Mouse (Mus musculus): ENCODE results near the gene Mrpl43. TPM values are rescaled to one million over a fixed set of nuclear protein-coding genes. Genes with fewer than 3 reads are reported as not detected.
"Not testable (repeated sequence)": the region's sequence is repeated elsewhere in the genome, so short reads cannot be mapped to it uniquely, and the experiment has no call there.

The Mrpl43 gene
- polyA plus RNA-seq, 1 experiment from 2014 or later = 29.1 TPM

DNA sequence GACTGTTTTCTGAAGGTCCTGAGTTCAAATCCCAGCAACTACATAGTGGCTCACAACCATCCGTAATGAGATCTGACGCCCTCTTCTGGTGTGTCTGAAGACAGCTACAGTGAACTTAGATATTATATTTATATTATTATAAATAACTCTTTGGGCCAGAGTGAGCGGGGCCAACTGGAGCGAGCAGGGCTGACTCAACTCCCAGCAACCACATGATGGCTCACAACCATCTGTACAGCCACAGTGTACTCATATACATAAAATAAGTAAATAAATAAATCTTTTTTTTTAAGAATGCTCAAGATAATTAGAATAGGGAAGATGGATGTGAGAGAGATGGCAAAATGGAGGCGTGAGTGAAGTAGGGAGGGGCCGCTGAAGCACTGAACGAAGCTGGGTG lies 32.0 kb upstream of the Mrpl43 start:
- not testable (repeated sequence) for H3K36me3 ChIP-seq (ENCODE audit: inconsistent target); H3K27ac ChIP-seq; H3K4me3 ChIP-seq (ENCODE audit: inconsistent target); H3K79me2 ChIP-seq (ENCODE audit: inconsistent target)
- 89% methylated on average over 7 of the region's 7 CpGs for WGBS (ENCODE audit: missing documents)

DNA sequence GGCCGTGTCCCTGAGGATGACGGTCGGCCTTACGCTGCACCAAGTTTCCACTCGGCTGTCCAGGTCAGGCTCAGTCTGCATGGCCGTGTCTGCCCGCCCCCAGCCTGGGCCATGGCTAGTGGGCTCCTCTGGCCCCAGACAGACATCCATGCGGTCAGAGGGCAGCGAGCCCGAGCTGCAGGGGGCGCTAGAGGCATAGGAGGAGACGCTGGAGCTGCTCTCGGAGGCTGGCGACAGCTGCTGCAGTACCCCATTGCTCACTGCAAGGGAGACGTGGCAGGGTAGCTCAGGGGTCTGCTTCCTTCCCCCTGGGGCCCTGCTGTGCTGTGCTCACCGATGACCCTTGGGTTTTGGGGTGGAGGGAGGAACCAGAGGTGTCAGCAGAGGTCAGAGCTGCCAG lies 30.6 kb upstream of the Mrpl43 start:
- no peak overlapping the region for H3K4me3 ChIP-seq (ENCODE audit: inconsistent target)
- H3K79me2 ChIP-seq (ENCODE audit: inconsistent target) = no peaks in the 10 kb centered on the region
- H3K27ac ChIP-seq = no peak overlapping the region
- WGBS (ENCODE audit: missing documents) = 51% methylated on average over 16 of the region's 16 CpGs
- no peaks in the 10 kb centered on the region for H3K36me3 ChIP-seq (ENCODE audit: inconsistent target)

DNA sequence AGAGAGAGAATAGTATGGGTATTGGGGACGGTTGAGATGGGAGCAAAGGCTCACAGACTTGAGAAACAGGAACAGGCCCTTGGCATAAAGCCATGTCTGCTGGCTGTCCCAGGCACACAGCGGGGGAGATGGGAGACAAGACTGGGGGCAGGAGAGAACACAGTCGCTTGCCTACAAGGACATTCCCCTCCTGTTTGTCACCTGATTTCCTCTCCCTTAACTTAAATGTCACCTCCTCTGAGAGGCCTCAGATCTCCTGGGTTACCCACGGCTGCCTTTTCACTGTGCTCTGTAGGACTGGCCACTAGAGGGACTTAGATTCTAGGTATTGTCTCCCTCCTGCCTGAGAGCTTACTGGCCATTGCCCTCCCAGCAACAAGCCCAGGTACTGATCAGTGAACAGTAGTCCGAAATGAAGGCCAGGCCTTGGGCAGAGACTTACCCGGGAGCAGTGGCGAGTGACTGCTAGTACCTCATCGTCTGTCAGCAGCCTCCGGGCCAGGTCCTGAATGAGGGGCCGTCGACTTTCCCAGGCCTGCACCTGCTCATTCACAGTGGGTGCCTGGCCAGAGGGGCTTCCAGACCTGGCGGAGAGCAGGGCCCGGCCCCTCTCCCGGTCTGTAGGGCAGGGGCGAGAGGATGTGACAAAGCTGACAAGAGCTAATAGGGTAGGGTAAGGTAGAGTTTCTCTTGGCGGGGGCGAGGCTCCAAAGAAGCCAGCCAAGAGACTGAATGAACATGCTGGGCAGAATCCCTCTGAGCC lies 26.5 kb upstream of the Mrpl43 start:
- Histone ChIP-seq H3K79me2 (ENCODE audit: inconsistent target) (no peaks in the 10 kb centered on the region), H3K36me3 (ENCODE audit: inconsistent target) (no peaks in the 10 kb centered on the region), H3K4me3 (ENCODE audit: inconsistent target) (no peak overlapping the region), H3K27ac (no peak overlapping the region)
- WGBS (ENCODE audit: missing documents) = 54% methylated on average over 17 of the region's 17 CpGs

DNA sequence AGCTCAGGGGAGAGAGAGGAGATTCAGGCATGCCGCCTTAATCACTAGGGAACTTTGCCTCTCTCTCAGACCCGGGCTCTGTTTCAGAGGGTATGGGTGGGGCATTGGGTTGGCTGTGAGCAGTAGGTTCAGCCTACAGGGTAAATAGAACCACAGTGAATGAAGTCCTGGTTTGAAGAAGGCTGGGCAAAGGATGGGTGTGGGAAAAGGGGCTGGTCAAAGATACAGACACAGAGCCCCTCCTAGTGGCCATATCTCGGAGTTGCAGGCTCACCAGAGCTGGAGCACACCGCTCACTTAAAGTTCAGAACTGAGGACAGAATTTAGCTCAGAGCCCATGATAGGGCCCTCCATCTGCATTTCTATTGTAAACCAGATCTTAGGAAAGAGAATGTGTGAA lies 25.5 kb upstream of the Mrpl43 start:
- H3K27ac ChIP-seq = no peak overlapping the region
- WGBS (ENCODE audit: missing documents) = 27% methylated on average over 4 of the region's 4 CpGs
- no peaks in the 10 kb centered on the region for H3K79me2 ChIP-seq (ENCODE audit: inconsistent target)
- no peak overlapping the region for H3K4me3 ChIP-seq (ENCODE audit: inconsistent target)
- no peaks in the 10 kb centered on the region for H3K36me3 ChIP-seq (ENCODE audit: inconsistent target)

DNA sequence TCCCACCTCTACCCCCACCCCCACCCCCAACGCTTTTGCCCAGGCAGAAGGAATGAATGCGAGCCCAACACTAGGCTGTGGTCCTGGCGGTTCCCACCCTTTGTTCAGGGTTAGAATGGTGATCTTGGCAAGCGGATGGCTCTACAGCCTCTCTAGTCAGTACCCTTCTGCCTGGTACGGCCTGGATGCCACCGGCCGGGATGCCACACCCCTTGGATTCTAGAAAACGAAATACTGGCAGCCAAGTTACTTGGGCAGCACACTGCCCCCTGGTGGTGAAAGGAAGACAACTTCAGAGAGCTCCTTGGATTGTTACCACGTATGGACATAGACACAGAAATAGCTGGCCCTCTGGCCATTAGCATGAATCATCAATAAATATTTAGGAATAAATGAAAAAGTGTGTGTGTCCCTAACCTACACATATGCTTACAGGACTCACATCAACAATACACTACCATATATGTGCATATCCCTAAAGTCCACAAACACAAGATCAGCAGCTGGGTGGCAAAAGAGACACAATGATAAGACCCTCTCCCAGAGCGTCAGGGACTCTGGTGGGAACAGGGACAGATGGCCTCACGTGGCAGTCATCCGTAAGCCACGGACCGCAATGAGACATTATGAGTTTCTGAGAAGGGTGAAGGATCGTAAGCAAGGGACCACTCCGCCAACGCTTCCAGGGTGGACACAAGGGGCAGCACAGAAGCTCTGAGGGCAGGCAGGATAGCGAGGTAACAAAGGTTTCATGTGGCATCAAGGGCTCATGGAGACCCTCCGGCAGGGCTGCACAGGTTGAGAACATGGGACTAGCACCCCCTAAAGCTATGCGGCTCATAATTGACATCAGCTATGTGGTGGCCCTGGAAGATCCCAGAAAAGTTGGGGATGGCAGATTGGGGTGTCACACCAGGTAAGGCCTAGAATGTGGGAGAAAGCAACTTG lies 24.8 kb upstream of the Mrpl43 start:
- H3K4me3 ChIP-seq (ENCODE audit: inconsistent target) = peak overlapping the region; percentile 10; the same call in 1 of the 2 replicates
- H3K36me3 ChIP-seq (ENCODE audit: inconsistent target) = no peaks in the 10 kb centered on the region
- H3K27ac ChIP-seq = no peak overlapping the region
- H3K79me2 ChIP-seq (ENCODE audit: inconsistent target) = no peaks in the 10 kb centered on the region
- WGBS (ENCODE audit: missing documents) = 40% methylated on average over 19 of the region's 20 CpGs

DNA sequence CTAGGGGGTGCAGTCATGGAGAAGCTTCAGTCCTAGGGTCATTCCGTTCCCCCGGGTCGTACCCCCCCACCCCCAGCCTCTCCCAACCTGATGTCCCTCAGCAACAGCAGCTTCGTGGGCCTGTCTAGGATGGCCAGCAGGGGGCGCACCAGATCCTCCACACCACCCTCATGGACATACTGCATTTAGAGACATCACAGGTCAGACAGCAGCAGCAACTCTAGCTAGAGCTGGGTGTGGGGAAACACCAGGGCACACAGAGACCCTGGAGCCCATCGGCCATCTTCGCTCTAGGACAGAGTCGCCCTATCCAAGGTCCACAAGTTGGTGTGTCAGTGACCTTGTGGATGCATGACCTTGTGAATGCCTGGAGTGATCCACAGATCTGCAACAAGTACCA lies 23.9 kb upstream of the Mrpl43 start:
- no peak overlapping the region; the same call in 1 of the 2 replicates for H3K4me3 ChIP-seq (ENCODE audit: inconsistent target)
- no peaks in the 10 kb centered on the region for H3K36me3 ChIP-seq (ENCODE audit: inconsistent target)
- 26% methylated on average over 8 of the region's 8 CpGs for WGBS (ENCODE audit: missing documents)
- no peak overlapping the region for H3K27ac ChIP-seq
- no peaks in the 10 kb centered on the region for H3K79me2 ChIP-seq (ENCODE audit: inconsistent target)

DNA sequence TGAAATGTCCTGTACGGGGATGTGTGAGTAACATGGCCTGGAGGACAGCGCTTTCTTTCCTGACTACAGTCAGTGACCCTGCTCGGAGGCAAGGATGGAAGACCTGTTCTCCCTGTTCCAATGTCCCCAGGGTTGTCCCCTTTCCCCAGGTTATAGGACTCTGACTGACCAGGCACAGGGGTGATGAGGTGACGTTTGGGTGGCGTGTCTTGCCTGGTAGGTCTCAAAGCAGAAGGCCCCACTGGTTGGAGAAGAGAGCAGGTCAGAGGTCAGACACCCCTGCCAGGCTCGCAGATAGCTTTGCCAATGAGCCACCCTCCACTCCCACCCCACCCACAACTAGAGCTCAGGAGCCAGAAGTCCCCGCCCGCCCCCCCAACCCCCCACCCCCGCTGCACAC lies 23.3 kb upstream of the Mrpl43 start:
- no peaks in the 10 kb centered on the region for H3K36me3 ChIP-seq (ENCODE audit: inconsistent target)
- WGBS (ENCODE audit: missing documents) = 84% methylated on average over 6 of the region's 9 CpGs
- no peaks in the 10 kb centered on the region for H3K79me2 ChIP-seq (ENCODE audit: inconsistent target)
- no peak overlapping the region for H3K27ac ChIP-seq
- no peak overlapping the region for H3K4me3 ChIP-seq (ENCODE audit: inconsistent target)

DNA sequence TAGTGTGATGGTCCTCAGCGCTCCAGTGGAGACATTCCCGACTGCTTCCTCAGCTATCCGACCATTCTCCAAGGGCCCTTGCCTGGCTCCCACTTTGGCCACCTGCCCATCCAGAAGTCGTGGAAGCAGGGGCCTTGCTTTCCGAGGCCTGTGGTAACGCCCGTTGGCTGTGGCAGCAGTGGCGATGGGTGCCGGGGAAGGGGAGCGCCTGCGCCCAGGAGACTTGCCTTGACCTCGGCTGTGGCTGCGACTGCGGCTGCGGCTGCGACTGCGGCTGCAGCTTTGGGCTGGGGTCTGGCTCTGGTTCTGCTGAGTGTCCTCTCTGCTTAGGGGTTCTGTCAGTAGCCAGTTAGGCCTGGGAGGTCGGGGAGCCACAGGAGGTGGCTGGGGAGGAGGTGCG lies 22.5 kb upstream of the Mrpl43 start:
- no peak overlapping the region for H3K27ac ChIP-seq
- no peaks in the 10 kb centered on the region for H3K36me3 ChIP-seq (ENCODE audit: inconsistent target)
- WGBS (ENCODE audit: missing documents) = 86% methylated on average over 19 of the region's 19 CpGs
- no peaks in the 10 kb centered on the region for H3K79me2 ChIP-seq (ENCODE audit: inconsistent target)
- no peak overlapping the region for H3K4me3 ChIP-seq (ENCODE audit: inconsistent target)

DNA sequence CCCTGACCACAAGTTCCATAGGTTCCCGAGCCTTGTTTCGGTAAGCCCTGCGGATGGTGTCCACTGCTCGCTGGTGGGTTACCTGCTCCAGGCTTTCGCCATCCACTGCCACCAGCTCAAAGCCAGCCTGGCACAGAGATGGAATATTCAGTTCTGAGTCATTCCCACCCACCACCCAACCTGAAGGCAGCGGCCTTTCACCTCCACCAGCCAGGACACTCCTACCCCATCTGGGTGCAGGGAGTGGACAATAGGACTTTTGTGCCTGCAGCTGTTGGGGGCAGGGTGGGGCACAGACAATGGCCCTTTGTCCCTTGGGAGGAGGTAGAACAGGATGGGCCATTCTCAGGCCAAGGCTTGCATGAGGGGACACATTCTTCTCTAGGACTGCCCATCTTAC lies 21.6 kb upstream of the Mrpl43 start:
- no peak overlapping the region for H3K27ac ChIP-seq
- 91% methylated on average over 6 of the region's 6 CpGs for WGBS (ENCODE audit: missing documents)
- H3K36me3 ChIP-seq (ENCODE audit: inconsistent target) = no peaks in the 10 kb centered on the region
- H3K4me3 ChIP-seq (ENCODE audit: inconsistent target) = no peak overlapping the region
- no peaks in the 10 kb centered on the region for H3K79me2 ChIP-seq (ENCODE audit: inconsistent target)

DNA sequence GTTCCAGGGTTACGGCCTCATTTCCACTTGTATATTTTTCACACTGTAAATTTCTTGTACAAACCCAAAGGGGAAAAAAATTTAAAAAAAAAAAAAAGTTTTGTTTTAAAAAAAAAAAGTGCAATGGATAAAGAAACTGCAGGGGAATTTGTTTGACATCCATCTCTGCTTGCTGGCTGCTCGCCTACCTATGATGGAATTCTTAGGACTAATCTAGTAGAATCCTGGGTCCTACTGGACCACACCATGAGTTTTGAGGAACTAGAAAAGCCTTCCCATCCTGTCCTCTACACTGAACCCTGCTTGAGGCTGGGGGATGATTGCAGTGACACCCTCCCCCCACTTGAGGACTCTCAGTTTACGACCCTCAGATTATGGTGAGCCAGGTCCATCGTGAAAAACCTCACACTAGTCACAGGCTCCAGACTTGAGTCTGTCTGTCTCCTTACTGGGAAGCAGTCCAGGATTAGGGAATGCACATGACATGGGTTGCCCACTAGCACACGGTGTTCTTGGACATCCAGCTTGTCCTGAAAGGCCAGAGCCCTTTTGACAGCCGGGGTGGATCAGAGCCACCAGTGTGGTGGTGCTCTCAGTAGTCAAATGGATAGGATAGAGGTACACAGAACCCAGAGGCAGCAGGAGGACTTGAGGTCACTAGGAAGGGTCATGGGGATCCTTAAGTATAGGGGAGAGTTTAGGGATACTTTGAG lies 20.9 kb upstream of the Mrpl43 start:
- Histone ChIP-seq H3K27ac (no peak overlapping the region), H3K36me3 (ENCODE audit: inconsistent target) (no peaks in the 10 kb centered on the region), H3K4me3 (ENCODE audit: inconsistent target) (no peak overlapping the region), H3K79me2 (ENCODE audit: inconsistent target) (no peaks in the 10 kb centered on the region)
- WGBS (ENCODE audit: missing documents) = 85% methylated on average over 6 of the region's 6 CpGs

DNA sequence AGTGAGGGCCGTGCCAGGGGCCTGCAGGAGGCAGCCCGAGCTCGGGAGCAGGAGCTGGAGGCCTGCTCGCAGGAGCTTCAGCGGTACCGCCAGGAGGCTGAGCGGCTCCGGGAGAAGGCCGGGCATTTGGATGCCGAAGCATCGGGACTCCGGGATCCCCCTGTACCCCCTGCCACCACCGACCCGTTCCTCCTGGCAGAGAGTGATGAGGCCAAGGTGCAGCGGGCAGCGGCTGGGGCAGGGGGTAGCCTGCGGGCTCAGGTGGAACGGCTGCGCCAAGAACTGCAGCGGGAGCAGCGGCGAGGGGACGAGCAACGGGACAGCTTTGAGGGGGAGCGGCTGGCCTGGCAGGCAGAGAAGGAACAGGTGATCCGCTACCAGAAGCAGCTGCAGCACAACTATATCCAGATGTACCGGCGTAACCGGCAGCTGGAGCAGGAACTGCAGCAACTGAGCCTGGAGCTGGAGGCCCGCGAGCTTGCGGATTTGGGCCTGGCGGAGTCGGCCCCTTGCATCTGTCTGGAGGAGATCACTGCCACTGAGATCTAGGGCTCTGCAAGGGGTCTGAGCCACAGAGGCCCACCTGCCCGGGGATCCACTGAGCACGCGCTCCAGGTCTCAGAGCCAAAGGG lies 19.8 kb upstream of the Mrpl43 start:
- Histone ChIP-seq H3K4me3 (ENCODE audit: inconsistent target) (no peak overlapping the region), H3K36me3 (ENCODE audit: inconsistent target) (no peaks in the 10 kb centered on the region)
- 95% methylated on average over 29 of the region's 37 CpGs for WGBS (ENCODE audit: missing documents)

DNA sequence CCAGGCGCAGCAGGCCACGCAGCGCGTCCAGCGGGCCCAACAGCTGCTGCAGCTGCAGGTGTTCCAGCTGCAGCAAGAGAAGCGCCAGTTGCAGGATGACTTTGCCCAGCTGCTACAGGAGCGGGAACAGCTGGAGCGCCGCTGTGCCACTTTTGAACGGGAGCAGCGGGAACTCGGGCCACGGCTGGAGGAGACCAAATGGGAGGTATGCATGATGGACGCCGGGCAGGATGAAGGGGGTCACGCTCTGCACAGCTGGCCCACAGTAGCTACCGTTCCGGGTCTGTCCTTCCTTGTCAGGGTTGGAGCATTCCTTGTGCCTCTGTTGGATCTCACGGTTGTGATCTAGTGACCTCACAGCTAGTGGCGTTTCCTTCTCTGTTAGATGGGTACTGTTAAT lies 18.5 kb upstream of the Mrpl43 start:
- Histone ChIP-seq H3K79me2 (ENCODE audit: inconsistent target) (no peaks in the 10 kb centered on the region), H3K4me3 (ENCODE audit: inconsistent target) (no peak overlapping the region), H3K36me3 (ENCODE audit: inconsistent target) (no peaks in the 10 kb centered on the region), H3K27ac (no peak overlapping the region)
- 94% methylated on average over 19 of the region's 20 CpGs for WGBS (ENCODE audit: missing documents)

More for the DNA sequence above, 19.8 kb upstream of the Mrpl43 start:
- Histone ChIP-seq H3K79me2 (ENCODE audit: inconsistent target) (no peaks in the 10 kb centered on the region), H3K27ac (no peak overlapping the region)

DNA sequence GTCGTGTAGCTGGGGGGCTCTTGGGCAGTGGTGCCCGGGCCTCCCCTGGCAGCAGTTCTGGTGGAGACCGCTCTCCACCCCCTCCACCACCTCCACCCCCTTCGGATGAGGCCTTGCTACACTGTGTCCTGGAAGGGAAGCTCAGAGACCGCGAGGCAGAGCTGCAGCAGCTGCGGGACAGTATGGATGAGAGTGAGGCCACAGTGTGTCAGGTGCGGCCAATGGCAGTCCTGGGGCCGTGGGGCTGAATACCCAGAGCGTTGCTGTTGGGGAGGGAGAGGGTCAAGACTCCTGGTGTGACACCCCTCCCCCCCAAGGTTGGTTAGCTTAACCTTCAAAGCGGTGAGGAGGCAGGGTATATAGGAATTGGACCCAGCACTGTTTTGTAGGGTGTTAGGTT lies 17.8 kb upstream of the Mrpl43 start:
- no peak overlapping the region for H3K27ac ChIP-seq
- 93% methylated on average over 9 of the region's 11 CpGs for WGBS (ENCODE audit: missing documents)
- H3K36me3 ChIP-seq (ENCODE audit: inconsistent target) = no peaks in the 10 kb centered on the region
- H3K79me2 ChIP-seq (ENCODE audit: inconsistent target) = no peaks in the 10 kb centered on the region
- H3K4me3 ChIP-seq (ENCODE audit: inconsistent target) = no peak overlapping the region

DNA sequence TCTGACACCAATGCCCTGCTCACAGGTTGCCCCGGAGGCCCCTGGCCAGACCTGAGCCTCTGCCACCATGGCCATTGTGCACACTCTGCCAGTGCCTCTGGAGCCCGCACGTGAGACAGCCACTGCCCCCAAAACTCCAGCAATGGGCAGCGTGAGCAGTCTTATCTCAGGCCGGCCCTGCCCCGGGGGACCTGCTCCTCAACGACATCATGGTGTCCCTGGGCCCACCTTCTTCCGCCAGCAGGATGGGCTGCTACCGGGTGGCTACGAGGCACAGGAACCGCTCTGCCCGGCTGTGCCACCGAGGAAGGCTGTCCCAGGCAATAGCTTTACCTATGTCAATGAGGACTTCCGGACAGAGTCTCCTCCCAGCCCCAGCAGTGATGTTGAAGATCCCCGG lies 15.1 kb upstream of the Mrpl43 start:
- 96% methylated on average over 15 of the region's 15 CpGs for WGBS (ENCODE audit: missing documents)
- H3K27ac ChIP-seq = no peak overlapping the region
- H3K4me3 ChIP-seq (ENCODE audit: inconsistent target) = no peak overlapping the region
- H3K36me3 ChIP-seq (ENCODE audit: inconsistent target) = no peaks in the 10 kb centered on the region
- no peaks in the 10 kb centered on the region for H3K79me2 ChIP-seq (ENCODE audit: inconsistent target)

Measured in macrophage (primary cell).